Mouse (Mus musculus): ENCODE results near the gene Olfr1301.

Olfr1301 gene

GRCm38 (mm10) chr2:111750706-111751105 is at the start of gene Olfr1301:
TSS of gene Olfr1301 (plus strand) at chr2:111751006.
- DNase-seq: no peak

GRCm38 (mm10) chr2:111726739-111727138 is 24.1 kb upstream of the Olfr1301 start:
- no peak for DNase-seq

- DNase-seq: no peak
Observed at GRCm38 (mm10) chr2:111777129-111777528, 26.3 kb downstream of the Olfr1301 start, which contains the start of gene Olfr1302. TSS of gene Olfr1302 (plus strand) at chr2:111777429.

Measured in kidney, adult 18-20 months (tissue).